Mouse (Mus musculus) adrenal gland, postnatal 4 days (tissue): ENCODE measurements around the gene Olfr1347. TPM values are rescaled to one million over a fixed set of nuclear protein-coding genes. Genes with fewer than 3 reads are reported as not detected.
"Not testable (repeated sequence)": the region's sequence is repeated elsewhere in the genome, so short reads cannot be mapped to it uniquely, and the experiment has no call there.

ENCODE experiments used
- DNase-seq, 2 experiments: peaks; one replicate each; pipeline ENCODE4 v3.0.0; 2021 to 2022; ENCODE audit warnings: low spot score in 2 of 2, mixed read lengths in 2 of 2
- long read RNA-seq, 2 experiments: library from polyadenylated mRNA; stranded (forward); transcript quantifications; one replicate each; pipeline ENCODE4 v2.0.0; 2021
- total RNA-seq, 2 experiments: library from RNA; stranded (reverse); gene quantifications; 2 replicates each; pipeline ENCODE4 v1.2.3; 2021

The Olfr1347 gene
- total RNA-seq = not detected
- long read RNA-seq, experiment 1 = 0 reads
- long read RNA-seq, experiment 2 = 0 reads

GRCm38 (mm10) chr7:6499655-6500054 lies at the start of gene Olfr1347:
Gene Olfr1347, minus strand, starts transcription at chr7:6499755.
- no peak for DNase-seq

DNA sequence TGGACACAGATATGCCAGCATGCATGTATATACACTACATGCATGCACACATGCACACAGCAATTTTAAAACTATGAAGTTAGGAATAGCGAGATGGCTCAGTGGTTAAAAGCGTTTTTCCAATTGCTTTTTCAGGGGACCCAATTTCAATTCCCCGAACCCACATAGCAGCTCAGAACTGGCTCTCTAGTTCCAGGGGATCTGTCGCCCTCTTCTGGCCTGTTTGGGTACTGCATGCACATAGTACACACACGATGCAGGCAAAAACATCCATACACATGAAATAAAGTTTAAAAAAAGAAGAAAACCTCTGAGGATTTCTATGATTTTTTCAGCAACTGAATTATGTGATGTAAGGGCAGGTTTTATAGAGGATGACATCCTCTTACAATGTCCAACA lies 26.6 kb upstream of the Olfr1347 start:
- DNase-seq = no peak

DNA sequence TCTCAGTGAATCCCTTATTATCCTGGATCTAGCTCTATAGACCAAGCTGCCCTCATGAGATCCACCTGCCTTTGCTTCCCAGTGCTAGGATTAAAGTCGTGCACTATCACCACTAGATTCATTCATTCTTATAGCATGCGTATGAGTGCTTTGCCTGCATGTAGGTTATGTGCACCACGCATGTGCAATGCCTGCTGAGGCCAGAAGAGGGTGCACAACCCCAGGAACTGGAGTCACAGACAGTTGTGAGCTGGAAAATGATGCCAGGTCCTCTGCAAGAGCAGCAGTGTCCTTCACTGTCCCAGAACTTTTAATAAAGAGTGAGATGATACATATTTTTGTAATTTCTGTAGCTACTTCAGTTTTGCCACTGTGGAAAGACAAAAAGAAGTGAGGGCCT lies 25.4 kb upstream of the Olfr1347 start:
- no peak for DNase-seq

DNA sequence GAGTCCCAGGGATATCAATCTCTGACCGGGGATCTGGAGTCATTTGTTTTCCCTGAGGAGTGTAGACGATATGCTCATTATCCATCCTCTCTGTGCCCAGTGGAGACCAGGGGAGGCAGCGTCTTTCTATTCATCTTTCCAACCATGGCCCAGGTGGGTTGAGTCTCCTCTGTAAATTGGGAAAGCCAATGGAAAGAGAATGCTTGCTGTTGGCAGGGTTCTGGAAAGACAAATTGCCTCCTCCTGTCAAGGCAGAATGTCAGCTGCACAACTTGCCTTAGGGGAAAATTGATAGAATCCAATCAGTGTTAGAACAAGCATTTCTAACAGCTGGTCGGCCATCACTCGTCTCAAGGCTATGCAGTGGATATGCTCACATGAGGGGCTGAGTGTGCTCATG lies 23.3 kb upstream of the Olfr1347 start, which contains the start of gene Olfr1349:
Gene Olfr1349 (minus strand): TSS at position 101 of the 400 bp plus-strand sequence.
- no peak for DNase-seq

DNA sequence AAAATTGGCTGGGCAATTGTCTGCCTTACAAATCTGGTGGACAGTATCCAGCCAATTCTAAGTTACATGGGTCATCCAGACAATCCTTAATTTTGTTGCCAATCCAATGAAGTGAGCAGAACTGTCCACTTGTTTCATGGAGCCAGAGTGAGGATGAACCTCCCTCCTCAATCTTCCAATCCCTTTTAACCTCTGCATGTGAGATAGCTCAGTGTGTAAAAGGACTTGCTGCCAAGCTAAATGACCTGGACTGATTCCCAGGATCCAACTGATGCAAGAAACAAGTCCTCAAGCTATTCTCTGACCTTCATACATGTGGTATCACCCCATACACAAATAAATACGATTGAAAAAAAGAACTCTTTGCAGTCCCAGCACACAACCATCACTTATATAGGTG lies 22.1 kb upstream of the Olfr1347 start:
- DNase-seq = no peak

GRCm38 (mm10) chr7:6508648-6509047 lies 9.1 kb upstream of the Olfr1347 start, which contains the start of gene Olfr1348:
Gene Olfr1348, minus strand, starts transcription at chr7:6508748.
- DNase-seq = no peak

DNA sequence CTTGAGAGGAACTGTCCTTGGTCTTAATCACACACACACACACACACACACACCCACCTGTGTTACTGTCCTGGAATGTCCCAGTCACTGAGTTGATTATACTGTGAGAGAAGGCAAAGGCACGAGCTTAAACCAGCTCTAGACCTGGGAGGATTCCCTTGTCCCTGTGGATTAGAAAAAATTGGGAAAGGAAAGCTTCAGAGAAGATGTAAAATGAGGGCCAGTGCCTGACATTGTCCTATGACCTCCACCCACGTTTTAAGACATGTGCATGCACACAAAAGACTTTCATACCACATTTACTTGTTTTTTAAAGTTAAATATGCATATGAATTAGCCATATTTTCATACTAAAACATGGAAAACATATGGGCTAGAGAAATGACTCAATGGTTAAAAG lies 12.7 kb downstream of the Olfr1347 start, which contains the start of gene Olfr5:
Gene Olfr5 (minus strand): TSS at position 101 of the 400 bp plus-strand sequence.
- no peak for DNase-seq

- not testable (repeated sequence) for DNase-seq
Observed at GRCm38 (mm10) chr7:6477633-6478032, 21.9 kb downstream of the Olfr1347 start.

DNA sequence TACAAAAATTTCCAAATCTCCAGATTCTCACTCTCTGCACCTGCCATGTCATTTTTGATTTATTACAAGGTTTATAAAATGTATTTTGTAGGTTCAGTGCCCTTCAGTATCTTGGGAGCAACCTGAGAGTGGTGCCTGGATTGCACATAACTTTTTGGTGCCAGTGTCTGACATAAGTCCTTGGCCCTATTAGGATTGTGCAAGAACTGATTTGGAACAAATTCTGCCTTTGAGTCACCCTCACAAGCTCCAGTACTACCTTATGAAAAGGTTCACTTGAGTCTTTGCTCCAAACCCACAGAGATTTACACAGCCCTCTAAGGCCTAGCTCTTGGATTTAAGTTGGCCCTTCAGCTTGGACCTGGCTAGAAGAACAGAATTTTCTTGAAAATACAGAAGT lies 32.6 kb downstream of the Olfr1347 start, which contains the start of gene Olfr1346:
Gene Olfr1346 (plus strand): TSS at position 151 of the 400 bp plus-strand sequence.
- DNase-seq = no peak

DNA sequence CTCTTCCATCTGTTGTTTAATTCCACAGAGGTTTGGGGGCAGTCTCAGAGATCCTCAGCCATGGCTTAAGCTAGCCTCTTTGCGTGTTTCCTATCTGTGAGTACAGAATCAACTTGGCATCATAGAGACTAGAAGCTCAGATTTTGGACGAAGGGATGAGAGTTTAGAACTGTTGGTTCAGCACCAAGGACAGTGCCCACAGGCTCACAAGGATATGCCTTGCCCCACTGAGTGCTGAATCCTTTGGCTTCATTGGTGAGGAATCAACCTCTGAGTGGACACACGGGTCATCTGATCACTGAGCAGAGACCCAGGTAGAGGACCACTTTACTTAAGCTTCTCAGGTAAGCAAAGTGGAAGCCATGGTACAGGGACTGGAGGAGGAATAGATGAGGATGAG lies 43.2 kb downstream of the Olfr1347 start:
- DNase-seq = no peak

DNA sequence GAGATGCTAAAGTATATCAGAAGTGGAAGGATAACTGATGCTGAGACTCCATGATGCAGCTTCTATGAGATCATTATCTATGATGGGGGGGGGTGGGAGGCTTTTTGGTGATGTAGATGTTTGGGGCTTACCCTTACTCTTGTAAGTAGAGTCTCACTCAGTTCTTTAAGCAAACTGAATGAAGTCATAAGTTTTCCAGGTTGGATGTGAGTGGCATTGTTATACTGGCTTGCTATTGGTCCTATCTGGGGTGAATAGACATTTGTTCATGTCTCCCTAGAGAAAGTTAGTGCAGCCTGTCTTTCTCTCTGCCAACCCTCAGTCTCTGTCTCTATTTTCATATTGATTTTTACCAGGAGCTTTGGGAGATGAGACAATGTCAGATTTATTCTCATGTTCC lies 43.7 kb downstream of the Olfr1347 start, which contains the start of gene Olfr1336:
Gene Olfr1336 (plus strand): TSS at position 301 of the 400 bp plus-strand sequence.
- no peak for DNase-seq

GRCm38 (mm10) chr7:6447771-6448170 lies 51.8 kb downstream of the Olfr1347 start:
- DNase-seq = no peak

DNA sequence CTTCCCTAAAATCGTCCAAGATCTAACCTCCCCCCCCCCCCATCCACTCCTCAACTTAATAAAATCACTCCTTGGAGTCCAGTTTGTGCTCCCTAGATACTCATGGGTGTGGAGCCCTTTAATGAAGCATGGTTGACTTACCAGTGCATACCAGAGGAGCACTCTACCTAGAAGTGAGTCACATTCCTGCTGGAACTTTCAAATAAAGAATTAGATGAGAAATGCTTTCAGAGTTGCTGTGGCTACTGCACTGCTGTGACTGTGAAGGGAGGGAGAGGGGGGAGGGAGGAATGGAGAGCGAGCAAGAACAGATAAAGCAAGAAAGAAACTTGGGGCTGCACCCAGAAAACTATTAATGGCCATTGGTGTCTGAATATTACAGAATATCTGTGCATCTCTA lies 58.4 kb downstream of the Olfr1347 start:
- DNase-seq = no peak

DNA sequence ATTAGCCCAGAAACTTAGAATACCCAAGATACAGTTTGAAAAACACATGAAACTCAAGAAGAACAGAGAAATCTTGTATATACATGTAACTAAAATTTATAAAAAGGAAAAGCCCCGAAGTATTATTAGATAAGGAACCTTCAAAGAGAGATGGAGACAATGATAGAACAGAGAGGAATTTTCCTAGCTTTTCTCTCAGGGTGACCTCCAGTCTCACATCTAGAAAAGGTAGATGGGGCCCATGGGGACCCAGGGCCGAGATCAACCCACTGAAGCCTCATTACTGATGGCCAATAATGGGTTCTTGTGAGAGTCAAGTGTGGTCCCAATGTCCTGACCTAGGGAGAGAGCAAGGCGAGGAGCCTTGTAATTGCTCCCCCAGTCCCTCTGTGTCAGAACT lies 61.2 kb downstream of the Olfr1347 start, which contains the start of gene Olfr1344:
Gene Olfr1344 (plus strand): TSS at position 301 of the 400 bp plus-strand sequence.
- no peak for DNase-seq

Other genes starting within 250 kb of the Olfr1347 start
- gene Epp13, start 247.0 kb downstream of the Olfr1347 start, total RNA-seq = not detected
- gene Zfp667, start 213.2 kb downstream of the Olfr1347 start, total RNA-seq = 10 to 100 TPM in 1 of 2 experiments, 1 to 10 TPM in 1; 9.5 to 10.6 TPM
- 1 to 10 TPM; 3.1 to 5.4 TPM for gene Zfp583, start 168.5 kb downstream of the Olfr1347 start, total RNA-seq
- 1 to 10 TPM; 1.6 to 1.7 TPM for gene Gm3854, start 156.0 kb downstream of the Olfr1347 start, total RNA-seq
- gene Zfp78, start 136.5 kb downstream of the Olfr1347 start, total RNA-seq = 1 to 10 TPM; 3.9 to 4.0 TPM
- gene Zfp28, start 116.5 kb downstream of the Olfr1347 start, total RNA-seq = 1 to 10 TPM; 6.8 to 9.0 TPM
- under 1 TPM; 0.17 to 0.40 TPM for gene Smim17, start 101.0 kb downstream of the Olfr1347 start, total RNA-seq
- under 1 TPM in 1 of 2 experiments, not detected in 1; 0.08 TPM for gene Gm20715, start 89.5 kb downstream of the Olfr1347 start, total RNA-seq
- not detected for gene Olfr1344, start 61.1 kb downstream of the Olfr1347 start, total RNA-seq
- under 1 TPM in 1 of 2 experiments, not detected in 1; 0.03 TPM for gene Olfr1336, start 43.6 kb downstream of the Olfr1347 start, total RNA-seq
- gene Olfr1346, start 32.7 kb downstream of the Olfr1347 start, total RNA-seq = not detected
- gene Olfr5, start 12.8 kb downstream of the Olfr1347 start, total RNA-seq = not detected
- not detected for gene Olfr1348, start 9.0 kb upstream of the Olfr1347 start, total RNA-seq
- gene Olfr1349, start 23.2 kb upstream of the Olfr1347 start, total RNA-seq = not detected
- not detected for gene Olfr1350, start 65.1 kb upstream of the Olfr1347 start, total RNA-seq
- gene Zim1, start 196.7 kb upstream of the Olfr1347 start, total RNA-seq = 10 to 100 TPM; 61.7 to 69.0 TPM
- 100 to 1,000 TPM; 191 to 197 TPM for gene Peg3, start 230.7 kb upstream of the Olfr1347 start, total RNA-seq
- gene Usp29, start 230.8 kb upstream of the Olfr1347 start, total RNA-seq = 1 to 10 TPM; 8.3 to 8.5 TPM